Mouse (Mus musculus): ENCODE measurements around the gene Lingo4.

GRCm38 (mm10) chr3:94362138-94362537, 36.2 kb upstream of the Lingo4 start, which contains the start of gene C2cd4d:
- TF ChIP-seq CTCF (IDR thresholded peaks at IDR 0.05) (no peak), POLR2A (IDR thresholded peaks at IDR 0.05; ENCODE audit: insufficient read depth, low read depth, low read length) (no peak)
